Mouse (Mus musculus) thymus, adult 2 months (tissue): ENCODE data around the gene Mgp.

Experiments
- CTCF ChIP-seq: fragments of 200-500 bp; IDR thresholded peaks from 2 replicates; pipeline ENCODE4 v1.5.1; 2012; ENCODE audit warnings: mild to moderate bottlenecking, control low read depth, low read length, moderate library complexity, borderline replicate concordance; ENCODE audit not compliant: control insufficient read depth, poor library complexity, insufficient read depth; ENCODE audit errors: extremely low read depth
- POLR2A ChIP-seq: fragments of 200-500 bp; IDR thresholded peaks from 2 replicates; pipeline ENCODE4 v1.6.1; 2012; ENCODE audit warnings: mild to moderate bottlenecking, low read length, control low read depth, moderate library complexity; ENCODE audit not compliant: control insufficient read depth, poor library complexity, insufficient read depth; ENCODE audit errors: extremely low read depth

DNA sequence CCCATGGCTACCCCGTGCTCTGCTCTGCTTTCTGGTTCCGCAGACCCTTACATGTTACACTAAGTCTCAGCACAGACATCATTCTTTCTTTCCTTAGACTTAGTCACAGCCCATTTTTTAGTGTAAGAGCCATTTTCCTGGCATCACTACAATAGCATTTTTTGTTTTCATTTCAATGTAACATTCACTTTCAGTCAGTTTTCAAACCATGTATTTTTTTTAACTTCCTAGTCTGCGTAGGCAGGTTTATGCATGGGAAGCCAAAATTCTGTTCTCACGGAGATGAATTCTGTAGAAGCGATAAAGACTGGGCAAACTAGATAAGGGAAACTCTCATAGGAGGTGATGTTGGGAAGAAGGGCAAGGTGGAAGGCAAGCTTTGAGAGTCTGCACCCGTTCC lies 13.9 kb upstream of the Mgp start:
- TF ChIP-seq CTCF (no peak), POLR2A (no peak)
